Mouse (Mus musculus) embryonic facial prominence, embryonic 12.5 days (tissue): ENCODE results near the gene Akain1. TPM values are rescaled to one million over a fixed set of nuclear protein-coding genes. Genes with fewer than 3 reads are reported as not detected.

Experiments used
- polyA plus RNA-seq: library from polyadenylated mRNA; unstranded; fragments of >200 nt; fragmentation: Nextera tagmentation; extraction: Ambion mirVana; gene quantifications from 2 replicates; pipeline ENCODE4 v1.2.1, GENCODE M21; 2016

Gene Akain1
- polyA plus RNA-seq, 1 experiment from 2014 or later, result not detected

Other genes starting within 250 kb of the Akain1 start
- gene Zbtb14, start 56.3 kb upstream of the Akain1 start, polyA plus RNA-seq, result 30.4 and 30.6 TPM in 2 replicates